In genomic region chrX:20946055-20946454, GRCm38 (mm10) we compare ENCODE assay signal across 9 mouse cellular contexts. TPM values are rescaled to one million over a fixed set of nuclear protein-coding genes. Genes with fewer than 3 reads are reported as not detected.
DNase-seq lines count a peak whose midpoint lies in the region; ATAC-seq and TF ChIP-seq lines count a peak whose summit lies in the region.
"Had no signal": no experiment of that assay in that cellular context is flagged by ENCODE, and none has a peak within 500 bp of the region (broad histone marks: within the 10 kb centered on the region; RNA-seq: fewer than 3 reads in every experiment).

No protein-coding gene starts in this region.

- DNase-seq in forebrain, embryonic 11.5 days (ENCODE audit: low spot score), result peak; percentile 54
- DNase-seq in thymus, adult 2 months, result peak; percentile 28
- DNase-seq in thymus, adult 18-20 months, result no peak
- DNase-seq in embryo, embryonic 10.5 days (ENCODE audit: low spot score), result peak; percentile 70
- DNase-seq in kidney, adult 8-10 months, result peak; percentile 14 to 57
- DNase-seq in lung, adult 18-20 months, result peak; percentile 29 to 43
- peak; percentile 32 for DNase-seq in skeletal muscle tissue, adult 2 months (ENCODE audit: low read depth, low spot score)

- H3K4me3 ChIP-seq in forebrain, embryonic 11.5 days (ENCODE audit: low read depth, low read length), result no peak overlapping the region
- no peak overlapping the region for H3K4me3 ChIP-seq in forebrain, embryonic 16.5 days (replicated peaks; ENCODE audit: low read length)
- no peak overlapping the region for H3K4me3 ChIP-seq in thymus, adult 2 months (ENCODE audit: control insufficient read depth, insufficient read depth, low read length)
- H3K4me3 ChIP-seq: neural tube, embryonic 13.5 days had no signal

- WGBS in forebrain, embryonic 11.5 days, result 17% methylated on average over 4 of the region's 4 CpGs
- WGBS in forebrain, embryonic 16.5 days, result 14% methylated on average over 4 of the region's 4 CpGs
- 9% methylated on average over 4 of the region's 4 CpGs for WGBS in thymus, adult 2 months

- no peaks in the 10 kb centered on the region for H3K36me3 ChIP-seq in forebrain, embryonic 11.5 days (ENCODE audit: control insufficient read depth, insufficient read depth, low read length)
- no peaks in the 10 kb centered on the region for H3K36me3 ChIP-seq in forebrain, embryonic 16.5 days (ENCODE audit: control insufficient read depth, insufficient read depth)
- H3K36me3 ChIP-seq in thymus, adult 2 months (ENCODE audit: control insufficient read depth, insufficient read depth, low read length), result no peaks in the 10 kb centered on the region

- no peaks in the 10 kb centered on the region for H3K9me3 ChIP-seq in forebrain, embryonic 11.5 days (ENCODE audit: control insufficient read depth, low read length)
- no peaks in the 10 kb centered on the region for H3K9me3 ChIP-seq in forebrain, embryonic 16.5 days (ENCODE audit: control insufficient read depth, low read length)
- H3K9me3 ChIP-seq: neural tube, embryonic 13.5 days had no signal

- no peaks in the 10 kb centered on the region for H3K4me1 ChIP-seq in forebrain, embryonic 11.5 days (replicated peaks; ENCODE audit: control insufficient read depth, insufficient read depth, low read length)
- peaks cover 5% of the 10 kb centered on the region for H3K4me1 ChIP-seq in forebrain, embryonic 16.5 days (replicated peaks; ENCODE audit: control insufficient read depth, insufficient read depth, low read length)
- peaks cover 4% of the 10 kb centered on the region for H3K4me1 ChIP-seq in thymus, adult 2 months (replicated peaks; ENCODE audit: control insufficient read depth, insufficient read depth, low read length)

- no peak overlapping the region for H3K4me2 ChIP-seq in forebrain, embryonic 11.5 days (ENCODE audit: low read depth, low read length, severe bottlenecking)
- H3K4me2 ChIP-seq in forebrain, embryonic 16.5 days (ENCODE audit: low read length), result no peak overlapping the region
- H3K4me2 ChIP-seq: neural tube, embryonic 13.5 days had no signal

- no peak for TF ChIP-seq CTCF in thymus, adult 2 months (IDR thresholded peaks at IDR 0.05; ENCODE audit: borderline replicate concordance, control insufficient read depth, extremely low read depth, insufficient read depth, low read length, poor library complexity)

- H3K27ac ChIP-seq in forebrain, embryonic 11.5 days (ENCODE audit: low read depth, low read length), result no peak overlapping the region
- H3K27ac ChIP-seq in forebrain, embryonic 16.5 days (ENCODE audit: low read length), result no peak overlapping the region
- H3K27ac ChIP-seq in thymus, adult 2 months (ENCODE audit: control insufficient read depth, insufficient read depth, low read length), result no peak overlapping the region
- H3K27ac ChIP-seq: neural tube, embryonic 13.5 days had no signal

- no peak for ATAC-seq in forebrain, embryonic 11.5 days (replicated peaks; ENCODE audit: low FRiP score)
- no peak for ATAC-seq in forebrain, embryonic 16.5 days

- no peaks in the 10 kb centered on the region for H3K27me3 ChIP-seq in forebrain, embryonic 11.5 days (ENCODE audit: control insufficient read depth, insufficient read depth, low read length)
- H3K27me3 ChIP-seq in forebrain, embryonic 16.5 days (replicated peaks; ENCODE audit: control insufficient read depth, insufficient read depth, low read length), result no peaks in the 10 kb centered on the region
- H3K27me3 ChIP-seq in thymus, adult 2 months (ENCODE audit: control insufficient read depth, insufficient read depth, low read length), result no peaks in the 10 kb centered on the region
- H3K27me3 ChIP-seq: neural tube, embryonic 13.5 days had no signal

- H3K9ac ChIP-seq in forebrain, embryonic 11.5 days (ENCODE audit: low read length), result no peak overlapping the region
- H3K9ac ChIP-seq in forebrain, embryonic 16.5 days (replicated peaks; ENCODE audit: low read depth, low read length), result no peak overlapping the region
- H3K9ac ChIP-seq: neural tube, embryonic 13.5 days had no signal

- no peak for TF ChIP-seq POLR2A in thymus, adult 2 months (IDR thresholded peaks at IDR 0.05; ENCODE audit: control insufficient read depth, extremely low read depth, insufficient read depth, low read length, poor library complexity)

RNA-seq across cellular contexts. Expression of gene Elk1, which starts 4.4 kb away (rescaled TPM):
- polyA plus RNA-seq in forebrain, embryonic 11.5 days (2014; fragmentation: Nextera tagmentation; extraction: Ambion mirVana), result 9.9 and 10.0 TPM in 2 replicates
- polyA plus RNA-seq in forebrain, embryonic 16.5 days (2015; fragmentation: Nextera tagmentation; extraction: Ambion mirVana), result 24.1 and 27.4 TPM in 2 replicates
- polyA plus RNA-seq in thymus, adult 2 months (2012; rRNA removed), result 17.4 and 19.4 TPM in 2 replicates

RNA-seq across cellular contexts. Expression of gene Cfp, which starts 14.7 kb away (rescaled TPM):
- polyA plus RNA-seq in forebrain, embryonic 11.5 days (2014; fragmentation: Nextera tagmentation; extraction: Ambion mirVana), result 4.5 and 5.7 TPM in 2 replicates
- polyA plus RNA-seq in forebrain, embryonic 16.5 days (2015; fragmentation: Nextera tagmentation; extraction: Ambion mirVana), result 4.4 and 6.4 TPM in 2 replicates
- polyA plus RNA-seq in thymus, adult 2 months (2012; rRNA removed), result 80.6 and 81.6 TPM in 2 replicates

RNA-seq across cellular contexts. Expression of gene Uxt, which starts 15.8 kb away (rescaled TPM):
- 56.2 and 62.6 TPM in 2 replicates for polyA plus RNA-seq in forebrain, embryonic 11.5 days (2014; fragmentation: Nextera tagmentation; extraction: Ambion mirVana)
- 36.4 and 39.8 TPM in 2 replicates for polyA plus RNA-seq in forebrain, embryonic 16.5 days (2015; fragmentation: Nextera tagmentation; extraction: Ambion mirVana)
- polyA plus RNA-seq in thymus, adult 2 months (2012; rRNA removed), result 18.7 and 23.4 TPM in 2 replicates

RNA-seq across cellular contexts. Expression of gene Syn1, which starts 25.3 kb away (rescaled TPM):
- 11.5 and 12.6 TPM in 2 replicates for polyA plus RNA-seq in forebrain, embryonic 11.5 days (2014; fragmentation: Nextera tagmentation; extraction: Ambion mirVana)
- polyA plus RNA-seq in forebrain, embryonic 16.5 days (2015; fragmentation: Nextera tagmentation; extraction: Ambion mirVana), result 37.5 and 37.7 TPM in 2 replicates
- 0.67 and 0.88 TPM in 2 replicates for polyA plus RNA-seq in thymus, adult 2 months (2012; rRNA removed)

Comparison
In these comparisons a context has a peak if more than half of its experiments do, and no peak if none do; other contexts are left out.
1. DNase-seq: peak in forebrain, embryonic 11.5 days (single experiment), thymus, adult 2 months (single experiment), embryo, embryonic 10.5 days (single experiment), kidney, adult 8-10 months (2 of 2), lung, adult 18-20 months (2 of 2) and skeletal muscle tissue, adult 2 months (single experiment); none in thymus, adult 18-20 months (0 of 2).
2. RNA of gene Cfp, which starts 14.7 kb away (polyA plus RNA-seq): 80.6 to 81.6 TPM in thymus, adult 2 months; 4.4 to 6.4 TPM in forebrain, embryonic 16.5 days and 4.5 to 5.7 TPM in forebrain, embryonic 11.5 days; every median in the first group is over 10 times any median in the second.